Mouse (Mus musculus) T-helper 2 cell (primary cell): Measurements from ENCODE around the gene Cnr2.

Source experiments
- in situ Hi-C: fragments of 300-600 bp; cut with MboI, MseI; formaldehyde crosslinking; loops from one replicate; pipeline ENCODE4 v1.15.1; 2025; ENCODE audit warnings: high pct_unique_total_duplicates

The Cnr2 gene

GRCm38 (mm10) chr4:135904810-135905209 lies 9.6 kb downstream of the Cnr2 start:
- in situ Hi-C loops = no loop called here

- in situ Hi-C loops = no loop called here
These were observed 11.4 kb downstream of the Cnr2 start for GRCm38 (mm10) chr4:135906633-135907032.

GRCm38 (mm10) chr4:135909326-135910066 lies 14.3 kb downstream of the Cnr2 start:
- in situ Hi-C loops = no loop called here

GRCm38 (mm10) chr4:135911531-135911930 lies 16.3 kb downstream of the Cnr2 start:
- in situ Hi-C loops = no loop called here

- in situ Hi-C loops = no loop called here
These were observed 17.0 kb downstream of the Cnr2 start for GRCm38 (mm10) chr4:135912164-135912563.

GRCm38 (mm10) chr4:135912835-135913234 lies 17.6 kb downstream of the Cnr2 start:
- in situ Hi-C loops = no loop called here

- in situ Hi-C loops = no loop called here
These were observed 18.2 kb downstream of the Cnr2 start for GRCm38 (mm10) chr4:135913433-135913832.

- in situ Hi-C loops = loop anchor here (5.0 kb wide), 1 partner anchor 36 kb away; no protein-coding TSS in a partner anchor
These were observed 23.6 kb downstream of the Cnr2 start for GRCm38 (mm10) chr4:135918635-135919279.

GRCm38 (mm10) chr4:135919280-135919639 lies 24.1 kb downstream of the Cnr2 start:
- in situ Hi-C loops = loop anchor here (5.0 kb wide), 1 partner anchor 37 kb away; no protein-coding TSS in a partner anchor

GRCm38 (mm10) chr4:135920304-135921241 lies 25.4 kb downstream of the Cnr2 start, which contains the start of gene Fuca1:
Fuca1 (plus strand) TSS chr4:135920735.
- in situ Hi-C loops = no loop called here

- in situ Hi-C loops = no loop called here
These were observed 26.3 kb downstream of the Cnr2 start for GRCm38 (mm10) chr4:135921257-135922120.

- in situ Hi-C loops = no loop called here
These were observed 27.0 kb downstream of the Cnr2 start for GRCm38 (mm10) chr4:135922190-135922589.

- in situ Hi-C loops = no loop called here
These were observed 29.2 kb downstream of the Cnr2 start for GRCm38 (mm10) chr4:135924418-135924817.

GRCm38 (mm10) chr4:135925341-135925740 lies 30.1 kb downstream of the Cnr2 start:
- in situ Hi-C loops = no loop called here

- in situ Hi-C loops = no loop called here
These were observed 31.1 kb downstream of the Cnr2 start for GRCm38 (mm10) chr4:135926195-135926808.

GRCm38 (mm10) chr4:135926861-135927260 lies 31.7 kb downstream of the Cnr2 start:
- in situ Hi-C loops = no loop called here

- in situ Hi-C loops = no loop called here
These were observed 33.2 kb downstream of the Cnr2 start for GRCm38 (mm10) chr4:135928376-135928775.

- in situ Hi-C loops = no loop called here
These were observed 34.2 kb downstream of the Cnr2 start for GRCm38 (mm10) chr4:135929405-135929804.

- in situ Hi-C loops = no loop called here
These were observed 34.6 kb downstream of the Cnr2 start for GRCm38 (mm10) chr4:135929828-135930227.

GRCm38 (mm10) chr4:135930239-135930638 lies 35.0 kb downstream of the Cnr2 start:
- in situ Hi-C loops = no loop called here

GRCm38 (mm10) chr4:135931832-135932231 lies 36.6 kb downstream of the Cnr2 start:
- in situ Hi-C loops = no loop called here
